Mouse (Mus musculus): Measurements from ENCODE around the gene Ilkap. TPM values are rescaled to one million over a fixed set of nuclear protein-coding genes. Genes with fewer than 3 reads are reported as not detected.

Ilkap gene
- total RNA-seq, 2 experiments from 2014 or later = 97.0 to 132 TPM

- DNase-seq = no peak
These were observed 36.5 kb downstream of the Ilkap start for GRCm38 (mm10) chr1:91362113-91362512.

- DNase-seq = peak; percentile 32 to 65
These were observed 42.5 kb downstream of the Ilkap start for GRCm38 (mm10) chr1:91356105-91356504.

DNA sequence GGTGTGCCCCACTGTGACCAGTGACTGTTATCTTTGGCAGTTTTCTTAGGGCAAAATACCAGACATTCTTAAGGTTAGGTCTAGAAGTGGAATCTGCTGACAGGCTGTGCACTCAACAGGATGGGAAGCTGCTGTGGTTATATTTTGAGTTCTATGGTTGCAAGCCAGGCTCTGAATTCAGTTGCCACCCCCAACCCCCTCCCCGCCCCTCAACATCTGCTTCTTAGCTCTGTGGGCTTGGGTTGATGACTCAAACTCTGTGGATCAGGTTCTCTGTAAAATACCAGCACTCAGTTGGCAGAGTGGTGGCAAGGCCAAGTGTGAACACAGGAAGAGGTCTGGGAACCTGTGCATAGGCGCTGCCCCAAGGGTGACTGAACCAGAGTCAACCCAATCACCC, 46.3 kb downstream of the Ilkap start:
- DNase-seq = no peak

- no peak for DNase-seq
These were observed 47.4 kb downstream of the Ilkap start for GRCm38 (mm10) chr1:91351249-91351648.

DNA sequence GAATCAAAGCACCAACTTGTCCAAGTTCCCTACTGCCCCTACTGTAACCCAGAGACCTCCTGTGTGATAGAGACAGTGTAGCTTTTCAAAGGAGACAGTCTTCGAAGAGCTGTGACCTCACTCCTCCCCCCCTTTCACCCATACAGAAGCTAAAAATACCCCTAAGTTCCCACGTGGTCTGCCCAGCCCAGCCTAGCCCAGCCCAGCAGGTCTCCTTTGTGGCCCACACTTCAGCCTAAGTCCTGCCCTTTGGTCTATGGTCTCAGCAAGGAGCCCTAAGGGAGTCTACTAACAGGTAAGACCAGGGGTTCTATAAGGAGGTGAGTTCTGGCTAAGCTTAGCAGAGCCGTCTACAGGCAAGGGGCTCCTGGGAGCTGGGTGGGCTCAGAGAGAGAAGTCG, 47.8 kb downstream of the Ilkap start, which contains the start of gene Klhl30:
TSS of gene Klhl30 (plus strand) at position 176 of the 400 bp plus-strand sequence.
- DNase-seq = no peak

- DNase-seq = peak; percentile 69 to 81
These were observed 51.7 kb downstream of the Ilkap start for GRCm38 (mm10) chr1:91346892-91347291.

DNA sequence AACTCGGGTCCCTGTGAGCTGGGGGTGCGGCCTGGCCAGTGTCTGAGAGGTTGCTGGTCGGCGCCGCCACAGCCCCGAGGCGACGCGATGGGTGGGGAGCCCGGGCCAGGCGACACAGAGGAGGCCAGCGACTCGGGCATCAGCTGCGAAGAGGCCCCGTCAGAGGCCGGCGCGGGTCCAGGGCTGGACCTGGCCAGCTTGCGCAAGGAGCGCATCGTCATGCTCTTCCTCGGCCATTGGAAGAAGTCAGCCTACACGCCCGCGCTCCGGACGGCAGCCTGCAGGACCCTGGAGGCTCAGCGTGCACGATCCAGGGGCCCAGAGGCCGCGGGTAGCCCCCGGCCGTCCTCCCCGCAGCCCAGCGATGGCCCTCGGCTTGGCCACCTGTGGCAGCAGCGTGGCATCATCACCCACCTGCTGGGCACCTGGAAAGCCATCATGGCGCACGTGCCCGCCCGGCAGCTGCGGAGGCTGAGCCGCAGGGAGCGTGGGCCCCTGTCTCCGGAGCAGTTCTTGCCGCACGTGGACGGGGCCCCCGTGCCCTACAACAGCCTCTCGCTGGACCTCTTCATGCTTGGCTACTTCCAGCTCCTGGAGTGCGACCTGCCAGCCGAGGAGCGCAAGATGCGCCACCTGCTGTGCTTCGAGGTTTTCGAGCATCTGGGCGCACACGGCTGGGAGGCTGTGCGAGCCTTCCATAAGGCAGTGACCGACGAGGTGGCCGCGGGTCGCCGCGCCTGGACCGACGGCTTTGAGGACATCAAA, 53.5 kb downstream of the Ilkap start:
- peak; percentile 32 to 39 for DNase-seq

GRCm38 (mm10) chr1:91344001-91344400, 54.6 kb downstream of the Ilkap start:
- DNase-seq = no peak

DNA sequence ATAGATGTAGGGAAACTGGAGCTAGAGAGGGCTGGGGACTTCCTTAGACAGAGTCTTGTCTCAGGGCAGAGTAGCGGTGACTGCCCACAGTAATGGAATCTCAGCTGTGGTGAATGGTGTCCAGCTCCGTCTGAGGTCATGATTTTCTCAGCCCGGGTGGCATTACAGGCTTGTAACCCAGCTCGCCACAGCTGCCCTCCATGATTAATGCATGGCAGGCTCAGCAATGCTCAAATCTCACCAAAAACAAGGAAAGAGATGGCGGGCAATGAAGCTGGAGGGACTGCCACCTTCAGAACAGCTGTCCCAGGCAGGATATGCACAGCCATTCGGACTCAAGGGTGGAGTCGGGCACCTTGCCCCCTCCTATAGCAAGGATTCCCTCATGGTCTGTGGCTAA, 61.3 kb downstream of the Ilkap start:
- DNase-seq = no peak

GRCm38 (mm10) chr1:91333582-91333981, 65.0 kb downstream of the Ilkap start:
- DNase-seq = no peak

GRCm38 (mm10) chr1:91332102-91332501, 66.5 kb downstream of the Ilkap start:
- no peak for DNase-seq

DNA sequence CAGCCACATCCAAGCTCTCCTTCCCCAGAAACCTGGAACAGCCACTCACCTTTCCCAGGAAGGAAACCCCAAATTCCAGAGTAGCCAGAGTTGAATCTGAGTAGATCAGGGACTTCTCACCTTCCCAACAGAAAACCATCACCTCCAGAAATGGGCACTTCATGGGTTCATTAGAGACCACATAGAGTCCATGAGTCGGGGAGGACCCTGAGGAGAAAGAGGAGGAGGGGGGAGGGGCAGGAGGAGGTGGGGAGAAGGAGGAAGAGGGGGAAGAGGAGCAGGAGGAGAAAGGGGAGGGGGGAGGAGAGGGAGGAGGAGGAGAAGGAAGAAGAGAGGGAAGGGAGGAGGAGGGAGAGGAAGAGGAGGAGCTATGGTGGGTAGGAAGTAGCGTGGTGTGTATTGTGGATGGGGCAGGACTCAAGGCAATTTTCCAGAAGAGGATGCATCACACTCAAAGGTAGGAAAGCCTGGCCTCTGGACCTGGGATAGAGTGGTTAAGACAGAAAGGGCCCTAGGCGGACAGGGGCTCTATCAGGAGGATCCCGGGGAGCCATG, 73.0 kb downstream of the Ilkap start:
- no peak for DNase-seq

GRCm38 (mm10) chr1:91324646-91325045, 74.0 kb downstream of the Ilkap start:
- peak; percentile 19 to 25 for DNase-seq

Other genes starting within 250 kb of the Ilkap start
- gene Ramp1, start 219.0 kb downstream of the Ilkap start, total RNA-seq (2021) = 1 to 10 TPM; 6.1 to 6.3 TPM
- gene Ube2f, start 148.5 kb downstream of the Ilkap start, total RNA-seq (2021) = 10 to 100 TPM; 72.8 to 94.6 TPM
- gene Scly, start 100.5 kb downstream of the Ilkap start, total RNA-seq (2021) = 10 to 100 TPM; 21.2 to 23.6 TPM
- gene Espnl, start 76.7 kb downstream of the Ilkap start, total RNA-seq (2021) = under 1 TPM; 0.07 to 0.10 TPM
- gene Klhl30, start 47.8 kb downstream of the Ilkap start, total RNA-seq (2021) = under 1 TPM; 0.89 to 0.96 TPM
- 10 to 100 TPM in 1 of 2 experiments, 1 to 10 TPM in 1; 3.8 to 42.2 TPM for gene Erfe, start 32.4 kb downstream of the Ilkap start, total RNA-seq (2021)
- gene Hes6, start 15.2 kb upstream of the Ilkap start, total RNA-seq (2021) = 100 to 1,000 TPM; 274 to 679 TPM
- 10 to 100 TPM; 37.1 to 84.7 TPM for gene Per2, start 60.5 kb upstream of the Ilkap start, total RNA-seq (2021)
- gene Traf3ip1, start 95.8 kb upstream of the Ilkap start, total RNA-seq (2021) = 10 to 100 TPM; 11.2 to 16.9 TPM
- 10 to 100 TPM; 22.4 to 25.9 TPM for gene Asb1, start 141.7 kb upstream of the Ilkap start, total RNA-seq (2021)